Mouse (Mus musculus) adrenal gland, postnatal 4 days (tissue): ENCODE measurements around the gene Slc38a3. TPM values are rescaled to one million over a fixed set of nuclear protein-coding genes. Genes with fewer than 3 reads are reported as not detected.

Source experiments
- DNase-seq, 2 experiments: peaks; one replicate each; pipeline ENCODE4 v3.0.0; 2021 to 2022; ENCODE audit warnings: low spot score in 2 of 2, mixed read lengths in 2 of 2
- total RNA-seq, 2 experiments: library from RNA; stranded (reverse); gene quantifications; 2 replicates each; pipeline ENCODE4 v1.2.3; 2021

Gene Slc38a3
- total RNA-seq, 2 experiments from 2014 or later, result 10.1 to 37.4 TPM

- no peak for DNase-seq
These were observed 414 bp downstream of the Slc38a3 start for GRCm38 (mm10) chr9:107668916-107669315.

GRCm38 (mm10) chr9:107668011-107668410 is 1.3 kb downstream of the Slc38a3 start:
- DNase-seq, result no peak

- DNase-seq, result no peak
These were observed 2.1 kb downstream of the Slc38a3 start for GRCm38 (mm10) chr9:107667219-107667618.

- DNase-seq, result no peak
These were observed 2.6 kb downstream of the Slc38a3 start for GRCm38 (mm10) chr9:107666751-107667205.

- no peak for DNase-seq
These were observed 4.0 kb downstream of the Slc38a3 start for GRCm38 (mm10) chr9:107665308-107665707.

GRCm38 (mm10) chr9:107663525-107663924 is 5.8 kb downstream of the Slc38a3 start:
- no peak for DNase-seq

GRCm38 (mm10) chr9:107662342-107662741 is 7.0 kb downstream of the Slc38a3 start:
- no peak for DNase-seq

- DNase-seq, result no peak
These were observed 8.6 kb downstream of the Slc38a3 start for GRCm38 (mm10) chr9:107660777-107661176.

- no peak for DNase-seq
These were observed 9.4 kb downstream of the Slc38a3 start for GRCm38 (mm10) chr9:107659961-107660360.

- no peak for DNase-seq
These were observed 9.8 kb downstream of the Slc38a3 start for GRCm38 (mm10) chr9:107659551-107659950.

GRCm38 (mm10) chr9:107658096-107658495 is 11.2 kb downstream of the Slc38a3 start:
- DNase-seq, result no peak

GRCm38 (mm10) chr9:107657144-107657543 is 12.2 kb downstream of the Slc38a3 start:
- DNase-seq, result no peak

GRCm38 (mm10) chr9:107654585-107654984 is 14.7 kb downstream of the Slc38a3 start:
- DNase-seq, result no peak

- DNase-seq, result no peak
These were observed 15.9 kb downstream of the Slc38a3 start for GRCm38 (mm10) chr9:107653474-107653873.

GRCm38 (mm10) chr9:107650708-107651481 is 18.4 kb downstream of the Slc38a3 start:
- DNase-seq, result no peak

GRCm38 (mm10) chr9:107650225-107650624 is 19.1 kb downstream of the Slc38a3 start:
- DNase-seq, result no peak

GRCm38 (mm10) chr9:107648767-107649166 is 20.6 kb downstream of the Slc38a3 start:
- no peak for DNase-seq

- no peak for DNase-seq
These were observed 22.4 kb downstream of the Slc38a3 start for GRCm38 (mm10) chr9:107646975-107647374.

- peak in 1 of 2 experiments; percentile 58 for DNase-seq
These were observed 23.8 kb downstream of the Slc38a3 start for GRCm38 (mm10) chr9:107645577-107645976.

GRCm38 (mm10) chr9:107645153-107645510 is 24.2 kb downstream of the Slc38a3 start:
- no peak for DNase-seq

- peak; percentile 81 to 88 for DNase-seq
These were observed 24.7 kb downstream of the Slc38a3 start for GRCm38 (mm10) chr9:107644495-107645152.

GRCm38 (mm10) chr9:107643544-107644214 is 25.7 kb downstream of the Slc38a3 start:
- no peak for DNase-seq
